Mouse (Mus musculus): ENCODE data around the gene Camk1d. TPM values are rescaled to one million over a fixed set of nuclear protein-coding genes. Genes with fewer than 3 reads are reported as not detected.

Gene Camk1d
- total RNA-seq, 2 experiments from 2014 or later, result 118 to 141 TPM

DNA sequence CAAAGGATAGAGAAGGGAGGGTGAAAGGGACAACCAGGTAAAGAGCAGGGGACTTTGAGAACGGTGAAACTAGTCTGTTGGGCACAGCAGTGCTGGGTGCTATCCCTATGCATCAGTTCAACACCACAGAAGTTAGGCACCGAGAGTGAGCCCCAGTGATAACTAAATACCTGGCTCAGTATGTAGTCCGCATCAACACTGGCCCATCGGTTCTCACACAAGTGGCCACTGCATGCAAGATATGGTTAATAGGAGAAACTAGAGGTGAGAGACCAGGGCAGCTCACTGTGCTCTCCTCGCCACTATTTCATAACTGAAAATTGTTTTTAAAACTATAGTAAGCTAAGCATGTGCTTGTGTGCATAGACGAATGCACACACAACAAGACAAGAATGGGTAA lies 228.5 kb downstream of the Camk1d start:
- no peak for DNase-seq (ENCODE audit: low spot score in 2 of 2)

GRCm38 (mm10) chr2:5479886-5480285 lies 234.4 kb downstream of the Camk1d start:
- DNase-seq (ENCODE audit: low spot score in 2 of 2), result no peak

- no peak for DNase-seq (ENCODE audit: low spot score in 2 of 2)
Observed at GRCm38 (mm10) chr2:5478709-5479108, 235.6 kb downstream of the Camk1d start.

- no peak for DNase-seq (ENCODE audit: low spot score in 2 of 2)
Observed at GRCm38 (mm10) chr2:5478256-5478655, 236.1 kb downstream of the Camk1d start.

DNA sequence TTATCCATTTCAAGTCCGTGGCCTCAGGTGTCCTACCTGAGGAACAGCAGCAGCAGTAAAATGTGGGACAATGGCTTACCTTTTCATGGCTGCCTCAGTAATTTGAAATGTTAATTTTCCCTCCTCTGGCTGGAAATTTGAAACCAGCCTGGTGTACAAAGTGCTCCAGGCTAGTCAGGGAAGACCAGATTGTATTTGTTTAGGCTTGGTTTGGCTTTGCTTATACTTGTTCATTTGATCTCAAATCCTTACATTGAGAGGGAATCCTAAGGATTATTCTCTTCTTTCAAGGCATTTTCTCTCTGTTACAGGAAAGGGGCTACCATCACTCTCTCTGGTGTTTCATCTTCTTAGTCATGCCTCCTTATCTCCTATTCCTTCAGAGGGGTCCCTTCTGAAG lies 236.8 kb downstream of the Camk1d start:
- DNase-seq (ENCODE audit: low spot score in 2 of 2), result no peak

- peak; percentile 20 to 36 for DNase-seq (ENCODE audit: low spot score in 2 of 2)
Observed at GRCm38 (mm10) chr2:5469366-5469941, 244.9 kb downstream of the Camk1d start.

GRCm38 (mm10) chr2:5467537-5467936 lies 246.8 kb downstream of the Camk1d start:
- no peak for DNase-seq (ENCODE audit: low spot score in 2 of 2)

DNA sequence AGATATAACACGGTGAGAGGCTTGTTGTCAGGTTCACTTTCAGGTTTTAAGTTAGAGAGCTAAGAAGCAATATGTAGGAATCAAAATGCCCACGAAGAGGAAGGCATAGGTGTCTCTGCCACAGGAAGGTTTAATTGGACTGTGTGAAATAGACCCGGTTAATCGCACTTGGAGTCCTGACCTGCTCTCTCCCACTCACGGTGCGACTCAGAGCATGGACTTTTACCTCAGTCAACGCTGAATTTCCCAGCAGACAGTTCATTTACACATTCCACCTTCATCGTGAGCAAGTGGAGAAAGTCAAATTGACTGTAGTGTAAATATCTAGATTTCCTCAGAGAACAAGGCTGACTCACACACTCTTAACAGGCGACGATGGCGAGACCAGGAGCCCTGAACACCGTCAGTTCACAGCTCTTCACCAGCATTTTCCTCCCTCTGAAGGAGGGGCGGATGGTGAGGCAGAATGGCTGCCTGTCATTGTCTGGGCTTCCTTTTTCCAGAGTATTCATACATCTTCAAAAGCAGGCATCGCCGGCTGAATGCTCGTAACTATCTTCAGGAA lies 255.6 kb downstream of the Camk1d start:
- no peak for DNase-seq (ENCODE audit: low spot score in 2 of 2)

GRCm38 (mm10) chr2:5458075-5458494 lies 256.2 kb downstream of the Camk1d start:
- peak; percentile 41 to 51 for DNase-seq (ENCODE audit: low spot score in 2 of 2)

DNA sequence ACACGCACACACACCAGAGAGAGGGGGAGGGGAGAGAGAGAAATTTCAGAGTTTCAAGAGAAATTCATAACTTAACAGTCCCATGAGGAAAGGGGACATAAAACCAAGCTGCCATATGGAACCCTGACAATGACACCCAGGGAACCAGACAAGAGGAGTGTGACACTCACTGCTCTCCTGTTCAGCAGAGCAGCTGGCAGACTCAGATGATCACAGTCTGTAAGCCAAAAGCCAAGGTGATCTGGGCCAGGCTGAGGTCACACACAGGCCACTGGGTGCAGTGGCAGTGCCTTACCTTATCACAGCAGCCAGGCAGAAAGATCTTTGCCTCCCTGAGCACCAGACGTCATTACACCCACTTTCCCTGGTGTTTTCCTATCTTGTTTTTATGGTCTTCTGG lies 258.2 kb downstream of the Camk1d start:
- no peak for DNase-seq (ENCODE audit: low spot score in 2 of 2)

DNA sequence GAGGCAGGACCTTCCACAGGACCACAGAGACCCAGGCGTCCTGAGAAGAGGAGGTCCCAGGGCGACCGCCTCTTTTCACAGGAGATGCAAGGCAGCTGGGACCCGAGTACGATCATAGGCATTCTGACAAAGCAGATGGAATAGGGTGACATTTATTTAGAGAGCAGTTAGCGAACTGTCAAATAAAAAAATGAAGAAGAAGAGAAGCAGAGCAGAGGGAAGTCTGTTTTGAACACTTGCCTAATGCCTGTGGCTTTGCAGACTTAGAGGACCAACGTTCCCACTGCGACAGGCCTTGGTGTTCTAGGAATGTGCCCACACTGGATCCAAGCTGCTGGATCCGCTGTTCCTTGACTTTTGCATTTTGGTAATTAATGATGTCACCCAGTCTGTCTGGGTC lies 259.5 kb downstream of the Camk1d start:
- DNase-seq (ENCODE audit: low spot score in 2 of 2), result no peak

- DNase-seq (ENCODE audit: low spot score in 2 of 2), result peak in 1 of 2 experiments; percentile 28
Observed at GRCm38 (mm10) chr2:5451654-5452053, 262.7 kb downstream of the Camk1d start.

- no peak for DNase-seq (ENCODE audit: low spot score in 2 of 2)
Observed at GRCm38 (mm10) chr2:5445357-5445756, 269.0 kb downstream of the Camk1d start.

- DNase-seq (ENCODE audit: low spot score in 2 of 2), result no peak
Observed at GRCm38 (mm10) chr2:5437690-5438089, 276.6 kb downstream of the Camk1d start.

DNA sequence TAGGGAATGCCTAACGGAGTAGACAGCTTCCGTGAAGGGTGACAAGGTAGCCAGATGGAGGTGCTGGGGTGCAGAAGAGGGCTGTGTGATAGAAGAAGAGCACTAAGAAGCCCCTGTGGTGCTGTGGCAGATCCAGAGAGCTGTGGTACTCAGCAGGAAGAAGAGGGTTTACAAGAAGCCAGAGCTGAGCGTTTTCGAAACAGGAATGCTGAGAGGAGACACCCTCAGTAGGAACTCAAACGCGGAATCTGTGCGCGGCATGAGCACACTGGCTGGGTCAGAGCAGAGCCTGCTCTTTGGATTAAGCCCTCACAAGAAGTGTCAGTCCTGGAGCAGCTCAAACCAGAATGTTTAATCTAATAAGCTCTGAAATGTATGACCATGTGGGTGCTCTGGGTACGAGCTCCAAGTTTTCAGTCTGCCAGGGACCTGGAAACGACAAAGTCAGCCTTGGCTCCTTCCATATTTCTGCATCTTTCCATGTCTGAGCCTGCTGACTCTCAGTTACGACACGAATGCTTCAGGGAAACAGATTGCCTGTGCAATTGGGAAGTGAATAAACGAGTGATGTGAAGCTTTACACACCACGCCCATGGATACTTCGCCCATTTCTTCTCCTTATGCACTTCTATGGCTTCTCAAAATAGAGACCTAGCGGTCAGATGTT lies 278.6 kb downstream of the Camk1d start:
- DNase-seq (ENCODE audit: low spot score in 2 of 2), result no peak

GRCm38 (mm10) chr2:5431309-5431708 lies 283.0 kb downstream of the Camk1d start:
- no peak for DNase-seq (ENCODE audit: low spot score in 2 of 2)

- peak; percentile 28 to 39 for DNase-seq (ENCODE audit: low spot score in 2 of 2)
Observed at GRCm38 (mm10) chr2:5429921-5430320, 284.4 kb downstream of the Camk1d start.

GRCm38 (mm10) chr2:5426110-5426509 lies 288.2 kb downstream of the Camk1d start:
- DNase-seq (ENCODE audit: low spot score in 2 of 2), result no peak

- no peak for DNase-seq (ENCODE audit: low spot score in 2 of 2)
Observed at GRCm38 (mm10) chr2:5425612-5426011, 288.7 kb downstream of the Camk1d start.

DNA sequence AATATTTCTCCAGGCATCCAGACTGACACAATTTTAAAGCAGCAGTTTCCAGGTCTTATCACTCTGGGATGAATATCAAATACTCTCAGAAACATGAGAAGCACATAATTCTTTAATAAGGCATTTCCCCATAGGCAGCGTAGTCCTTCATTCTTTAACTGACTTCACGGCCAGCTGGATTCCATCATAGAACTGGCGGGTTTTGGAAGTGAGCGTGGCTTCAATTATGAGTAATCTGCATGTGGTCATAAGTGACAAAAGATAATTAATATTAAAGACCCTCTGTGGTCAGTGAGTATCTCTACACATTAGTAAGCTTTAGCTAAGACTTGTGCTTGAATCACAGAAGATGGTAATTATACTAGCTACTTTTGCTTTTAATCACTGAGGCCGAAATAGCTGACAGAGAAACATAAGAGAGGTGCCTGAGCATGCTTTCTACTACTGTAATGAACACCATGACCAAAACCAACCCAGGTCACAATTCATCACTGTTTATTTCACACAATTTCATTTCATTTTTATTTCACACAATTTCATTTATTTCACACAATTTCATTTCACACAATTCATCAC lies 293.6 kb downstream of the Camk1d start:
- DNase-seq (ENCODE audit: low spot score in 2 of 2), result no peak

DNA sequence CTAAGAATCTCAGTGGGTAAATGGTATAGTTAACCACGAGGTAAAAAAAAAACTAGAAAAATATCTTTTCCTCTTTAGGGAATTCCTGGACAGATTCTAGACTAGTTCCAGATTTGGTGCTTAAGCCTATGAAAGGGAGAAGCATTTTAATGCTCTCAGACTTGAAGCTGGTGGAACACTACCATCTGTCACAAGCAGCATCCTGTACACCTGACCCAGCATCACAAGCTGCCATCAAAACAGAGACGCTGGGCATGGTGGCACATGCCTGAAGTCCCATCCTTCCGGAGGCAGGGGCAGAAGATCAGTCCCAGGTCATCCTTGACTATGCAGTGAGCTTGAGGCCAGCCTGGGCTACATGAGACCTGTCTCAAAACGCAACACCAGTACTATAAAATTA lies 295.5 kb downstream of the Camk1d start:
- no peak for DNase-seq (ENCODE audit: low spot score in 2 of 2)
